Mouse (Mus musculus) ES-E14 (cell line): Measurements from ENCODE around the gene Fancg.

Experiments
- CHD2 ChIP-seq: IDR thresholded peaks from 2 replicates; pipeline ENCODE4 v1.6.1; 2014; ENCODE audit warnings: mild to moderate bottlenecking, low read depth, low read length, inconsistent platforms
- MAFK ChIP-seq: IDR thresholded peaks from 2 replicates; pipeline ENCODE4 v1.6.1; 2014; ENCODE audit warnings: mild to moderate bottlenecking, low read depth, low read length, inconsistent platforms; ENCODE audit not compliant: insufficient read depth

DNA sequence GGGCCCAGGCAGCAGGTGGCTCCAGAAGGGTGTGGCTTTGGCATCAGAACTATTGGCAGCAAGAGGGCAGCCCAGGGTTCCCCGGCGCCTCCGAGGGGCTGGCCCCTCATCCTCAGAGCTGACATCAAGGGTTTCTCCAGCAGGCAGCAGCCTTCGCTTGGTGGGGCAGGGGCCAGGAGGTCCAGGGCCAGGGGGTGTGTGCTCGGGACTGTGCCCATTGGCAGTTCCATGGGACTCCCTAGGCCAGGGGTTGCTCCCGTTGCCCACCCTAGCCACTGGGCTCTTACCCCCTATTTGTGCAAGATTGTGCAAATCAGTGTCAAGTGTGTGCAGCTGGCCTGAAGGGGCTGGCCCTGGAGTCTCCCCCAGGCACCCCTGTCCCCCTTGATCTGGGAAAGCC lies 25.5 kb upstream of the Fancg start:
- no peak for TF ChIP-seq MAFK
- TF ChIP-seq CHD2 = no peak
